Mouse (Mus musculus) erythroid progenitor cell, adult 5-6 weeks (primary cell): ENCODE measurements around the gene Cyp2f2. TPM values are rescaled to one million over a fixed set of nuclear protein-coding genes. Genes with fewer than 3 reads are reported as not detected.

Source experiments
- ATAC-seq: replicated peaks from 2 replicates; pipeline ENCODE4 v1.8.0; 2016; ENCODE audit warnings: moderate number of reproducible peaks, mild to moderate bottlenecking, moderate TSS enrichment, inconsistent platforms; ENCODE audit not compliant: poor library complexity, low FRiP score, severe bottlenecking
- total RNA-seq, 2 experiments: library from RNA; stranded (forward) in 1 of 2; stranded (reverse) in 1 of 2; fragments of 150-400 nt in 1 of 2; fragments of 186-747, 209-891 nt in 1 of 2; gene quantifications; 2 replicates each; pipeline versions ENCODE4 v1.2.3 to v1.2.4; 2015 to 2017; ENCODE audit warnings: low replicate concordance in 2 of 2

Gene Cyp2f2
- total RNA-seq, 2 experiments from 2014 or later = not detected

- ATAC-seq = no peak
These were observed 55.2 kb downstream of the Cyp2f2 start for GRCm38 (mm10) chr7:27174896-27175295.

- no peak for ATAC-seq
These were observed 58.2 kb downstream of the Cyp2f2 start for GRCm38 (mm10) chr7:27177942-27178323.

- ATAC-seq = peak; percentile 93
These were observed 58.9 kb downstream of the Cyp2f2 start, which contains the start of gene Rab4b for GRCm38 (mm10) chr7:27178324-27179216. TSS of gene Rab4b (minus strand) at chr7:27178896.

- no peak for ATAC-seq
These were observed 59.7 kb downstream of the Cyp2f2 start for GRCm38 (mm10) chr7:27179217-27179918.

- ATAC-seq = no peak
These were observed 60.3 kb downstream of the Cyp2f2 start for GRCm38 (mm10) chr7:27180036-27180435.

- ATAC-seq = no peak
These were observed 61.4 kb downstream of the Cyp2f2 start, which contains the start of the genes Gm21983 and Mia for GRCm38 (mm10) chr7:27180837-27181695. TSS of gene Gm21983 (minus strand) at chr7:27181086. TSS of gene Mia (minus strand) at chr7:27181157.

GRCm38 (mm10) chr7:27182498-27182897, 62.8 kb downstream of the Cyp2f2 start:
- ATAC-seq = no peak

Other genes with a start within 250 kb of the Cyp2f2 start
- not detected in 2 replicates for gene Cyp2a22, start 180.5 kb upstream of the Cyp2f2 start, total RNA-seq (2015; ENCODE audit: low replicate concordance)
- 0.39 TPM in 1 of 2 replicates, not detected in the other for gene Cyp2a22, start 180.5 kb upstream of the Cyp2f2 start, total RNA-seq (2017; ENCODE audit: low replicate concordance)
- not detected in 2 replicates for gene Cyp2a12, start 90.8 kb upstream of the Cyp2f2 start, total RNA-seq (2015; ENCODE audit: low replicate concordance)
- not detected in 2 replicates for gene Cyp2a12, start 90.8 kb upstream of the Cyp2f2 start, total RNA-seq (2017; ENCODE audit: low replicate concordance)
- not detected in 2 replicates for gene Cyp2t4, start 33.8 kb downstream of the Cyp2f2 start, total RNA-seq (2015; ENCODE audit: low replicate concordance)
- gene Cyp2t4, start 33.8 kb downstream of the Cyp2f2 start, total RNA-seq (2017; ENCODE audit: low replicate concordance) = not detected in 2 replicates
- gene Egln2, start 46.9 kb downstream of the Cyp2f2 start, total RNA-seq (2015; ENCODE audit: low replicate concordance) = 13.0 and 13.4 TPM in 2 replicates
- 4.9 and 9.6 TPM in 2 replicates for gene Egln2, start 46.9 kb downstream of the Cyp2f2 start, total RNA-seq (2017; ENCODE audit: low replicate concordance)
- gene Rab4b, start 59.0 kb downstream of the Cyp2f2 start, total RNA-seq (2015; ENCODE audit: low replicate concordance) = 3.2 and 9.2 TPM in 2 replicates
- gene Rab4b, start 59.0 kb downstream of the Cyp2f2 start, total RNA-seq (2017; ENCODE audit: low replicate concordance) = 3.2 and 9.8 TPM in 2 replicates
- gene Gm21983, start 61.2 kb downstream of the Cyp2f2 start, total RNA-seq (2015; ENCODE audit: low replicate concordance) = not detected in 2 replicates
- not detected in 2 replicates for gene Gm21983, start 61.2 kb downstream of the Cyp2f2 start, total RNA-seq (2017; ENCODE audit: low replicate concordance)
- not detected in 2 replicates for gene Mia, start 61.2 kb downstream of the Cyp2f2 start, total RNA-seq (2015; ENCODE audit: low replicate concordance)
- gene Mia, start 61.2 kb downstream of the Cyp2f2 start, total RNA-seq (2017; ENCODE audit: low replicate concordance) = not detected in 2 replicates
- 0.84 and 9.4 TPM in 2 replicates for gene BC024978, start 75.9 kb downstream of the Cyp2f2 start, total RNA-seq (2015; ENCODE audit: low replicate concordance)
- not detected in 2 replicates for gene BC024978, start 75.9 kb downstream of the Cyp2f2 start, total RNA-seq (2017; ENCODE audit: low replicate concordance)
- 41.1 and 41.9 TPM in 2 replicates for gene Snrpa, start 76.4 kb downstream of the Cyp2f2 start, total RNA-seq (2015; ENCODE audit: low replicate concordance)
- gene Snrpa, start 76.4 kb downstream of the Cyp2f2 start, total RNA-seq (2017; ENCODE audit: low replicate concordance) = 7.8 and 14.8 TPM in 2 replicates
- 1.8 and 4.2 TPM in 2 replicates for gene Itpkc, start 108.8 kb downstream of the Cyp2f2 start, total RNA-seq (2015; ENCODE audit: low replicate concordance)
- 0.39 and 5.4 TPM in 2 replicates for gene Itpkc, start 108.8 kb downstream of the Cyp2f2 start, total RNA-seq (2017; ENCODE audit: low replicate concordance)
- gene Coq8b, start 113.1 kb downstream of the Cyp2f2 start, total RNA-seq (2015; ENCODE audit: low replicate concordance) = 2.9 TPM in 1 of 2 replicates, not detected in the other
- 7.7 TPM in 1 of 2 replicates, not detected in the other for gene Coq8b, start 113.1 kb downstream of the Cyp2f2 start, total RNA-seq (2017; ENCODE audit: low replicate concordance)
- gene Numbl, start 138.5 kb downstream of the Cyp2f2 start, total RNA-seq (2015; ENCODE audit: low replicate concordance) = 0.72 TPM in 1 of 2 replicates, not detected in the other
- under 0.01 and 2.0 TPM in 2 replicates for gene Numbl, start 138.5 kb downstream of the Cyp2f2 start, total RNA-seq (2017; ENCODE audit: low replicate concordance)
- not detected in 2 replicates for gene Ltbp4, start 217.8 kb downstream of the Cyp2f2 start, total RNA-seq (2015; ENCODE audit: low replicate concordance)
- gene Ltbp4, start 217.8 kb downstream of the Cyp2f2 start, total RNA-seq (2017; ENCODE audit: low replicate concordance) = 0.61 TPM in 1 of 2 replicates, not detected in the other
- gene Shkbp1, start 236.1 kb downstream of the Cyp2f2 start, total RNA-seq (2015; ENCODE audit: low replicate concordance) = 11.5 and 20.5 TPM in 2 replicates
- 4.7 and 5.1 TPM in 2 replicates for gene Shkbp1, start 236.1 kb downstream of the Cyp2f2 start, total RNA-seq (2017; ENCODE audit: low replicate concordance)
- gene Gm20479, start 237.5 kb downstream of the Cyp2f2 start, total RNA-seq (2015; ENCODE audit: low replicate concordance) = 8.0 TPM in 1 of 2 replicates, not detected in the other
- gene Gm20479, start 237.5 kb downstream of the Cyp2f2 start, total RNA-seq (2017; ENCODE audit: low replicate concordance) = not detected in 2 replicates